Mouse (Mus musculus): Measurements from ENCODE around the gene Krt1. TPM values are rescaled to one million over a fixed set of nuclear protein-coding genes. Genes with fewer than 3 reads are reported as not detected.
A peak's percentile ranks its signal among the peaks of the same experiment; 100 is the strongest.

The Krt1 gene
- polyA plus RNA-seq, 2 experiments, result 0.02 TPM; not detected in 1

DNA sequence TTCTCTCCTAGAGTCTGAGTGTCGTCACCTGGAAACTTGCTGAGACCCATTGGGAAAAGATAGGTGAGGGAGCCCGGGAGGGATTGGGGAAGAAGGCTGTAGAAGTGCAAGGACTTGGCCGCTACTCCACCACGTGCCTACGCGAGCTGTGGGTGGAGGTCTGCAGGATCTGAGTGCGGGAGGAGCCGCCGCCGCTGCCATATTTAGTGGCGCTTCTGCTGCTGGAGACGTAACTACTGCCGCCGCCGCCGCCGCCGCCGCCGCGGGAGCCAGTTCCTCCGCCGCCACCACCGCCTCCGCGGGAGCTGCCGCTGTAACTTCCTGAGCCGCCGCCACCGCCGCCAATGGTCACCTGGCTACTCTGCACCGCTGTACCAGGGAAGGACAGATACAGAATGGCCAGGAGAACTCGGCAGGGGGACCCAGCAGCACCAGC, 9.2 kb upstream of the Krt1 start:
- no peak for ATAC-seq (ENCODE audit: insufficient read depth)
- no peak overlapping the region for H3K9ac ChIP-seq (replicated peaks)
- no peak overlapping the region for H3K27ac ChIP-seq
- H3K4me3 ChIP-seq (ENCODE audit: insufficient read depth in 1 of 2, low read depth in 2 of 2, low read length in 2 of 2), result no peak overlapping the region
- WGBS (ENCODE audit: insufficient replicate concordance), result under 1% methylated on average over 33 of the region's 33 CpGs
- no peaks in the 10 kb centered on the region for H3K9me3 ChIP-seq (ENCODE audit: control insufficient read depth, low read length)
- no peaks in the 10 kb centered on the region for H3K4me1 ChIP-seq (replicated peaks; ENCODE audit: control insufficient read depth in 2 of 2, insufficient read depth in 2 of 2, low read length in 1 of 2)
- peak overlapping the region; percentile 37 for H3K4me2 ChIP-seq (ENCODE audit: low read depth)
- H3K36me3 ChIP-seq (replicated peaks; ENCODE audit: control insufficient read depth, insufficient read depth, low read depth), result no peaks in the 10 kb centered on the region
- no peak for DNase-seq (ENCODE audit: low read depth in 3 of 3, low spot score in 3 of 3)
- TF ChIP-seq CTCF (IDR thresholded peaks at IDR 0.05; ENCODE audit: low read depth) (no peak), EP300 (IDR thresholded peaks at IDR 0.05; ENCODE audit: low read depth) (no peak)
- peaks cover 22% of the 10 kb centered on the region for H3K27me3 ChIP-seq (ENCODE audit: control insufficient read depth, insufficient read depth, low read length)

DNA sequence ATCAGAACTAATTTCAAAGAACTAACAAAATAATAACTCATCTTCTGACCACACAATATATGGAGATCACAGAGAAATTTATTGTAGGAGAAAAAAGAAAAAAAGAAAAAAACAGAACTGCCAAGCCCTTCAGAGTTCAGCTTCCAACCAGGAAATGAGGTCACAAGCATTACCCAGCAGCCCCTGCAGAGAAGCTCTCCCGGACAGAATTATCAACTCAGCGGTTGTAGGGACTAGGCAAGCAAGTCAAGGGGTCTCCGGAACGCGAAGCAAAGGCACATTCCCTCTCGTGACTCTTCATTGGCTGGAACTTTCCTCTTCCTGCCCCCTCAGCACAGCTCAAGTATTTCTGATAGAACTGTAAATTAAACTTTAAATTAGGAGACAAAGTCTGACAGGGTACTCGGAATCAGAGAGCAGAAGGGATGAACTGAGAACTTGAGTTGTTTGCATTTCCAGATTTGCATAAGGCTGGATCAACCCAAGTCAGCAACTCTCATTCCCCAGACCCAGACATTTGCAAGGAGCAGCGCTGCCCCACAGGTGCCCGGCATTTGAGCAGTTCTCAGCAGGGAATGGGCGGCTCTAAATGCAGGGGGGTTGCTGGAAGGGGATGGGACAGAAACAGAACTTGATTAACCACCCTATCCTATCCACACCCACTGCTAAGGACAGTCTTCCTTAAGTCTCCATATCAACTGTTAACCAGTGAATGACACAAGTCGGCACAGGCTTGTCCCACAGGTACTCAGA, 8.3 kb upstream of the Krt1 start:
- H3K27me3 ChIP-seq (ENCODE audit: control insufficient read depth, insufficient read depth, low read length), result peaks cover 22% of the 10 kb centered on the region
- H3K9ac ChIP-seq (replicated peaks), result no peak overlapping the region
- DNase-seq (ENCODE audit: low read depth in 3 of 3, low spot score in 3 of 3) (no peak), ATAC-seq (ENCODE audit: insufficient read depth) (no peak)
- no peaks in the 10 kb centered on the region for H3K36me3 ChIP-seq (replicated peaks; ENCODE audit: control insufficient read depth, insufficient read depth, low read depth)
- TF ChIP-seq CTCF (IDR thresholded peaks at IDR 0.05; ENCODE audit: low read depth) (no peak), EP300 (IDR thresholded peaks at IDR 0.05; ENCODE audit: low read depth) (no peak)
- no peaks in the 10 kb centered on the region for H3K4me1 ChIP-seq (replicated peaks; ENCODE audit: control insufficient read depth in 2 of 2, insufficient read depth in 2 of 2, low read length in 1 of 2)
- WGBS (ENCODE audit: insufficient replicate concordance), result 10% methylated on average over 11 of the region's 11 CpGs
- no peak overlapping the region for H3K4me3 ChIP-seq (ENCODE audit: insufficient read depth in 1 of 2, low read depth in 2 of 2, low read length in 2 of 2)
- no peak overlapping the region for H3K27ac ChIP-seq
- H3K4me2 ChIP-seq (ENCODE audit: low read depth), result no peak overlapping the region
- H3K9me3 ChIP-seq (ENCODE audit: control insufficient read depth, low read length), result no peaks in the 10 kb centered on the region

DNA sequence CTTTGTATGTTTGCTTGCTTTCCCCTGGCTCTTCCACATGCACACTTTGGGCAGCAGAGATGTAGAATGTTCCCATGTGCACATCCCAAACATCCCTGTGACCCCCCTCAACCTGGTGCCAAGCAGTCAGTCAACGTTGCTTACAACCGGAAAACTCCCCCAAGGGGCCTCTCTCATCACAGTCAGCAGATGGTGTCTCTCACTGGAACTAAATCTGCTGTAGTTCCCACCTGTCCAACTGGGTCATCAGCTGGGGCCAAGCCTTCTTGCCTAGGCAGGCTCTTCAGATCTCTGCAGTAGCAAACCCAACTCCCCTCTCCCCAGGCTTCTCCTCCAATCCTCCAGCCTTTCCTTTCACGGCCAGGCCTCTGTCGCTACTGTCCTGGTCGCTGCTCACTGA, 6.1 kb upstream of the Krt1 start:
- Histone ChIP-seq H3K27me3 (ENCODE audit: control insufficient read depth, insufficient read depth, low read length) (peaks cover 22% of the 10 kb centered on the region), H3K36me3 (replicated peaks; ENCODE audit: control insufficient read depth, insufficient read depth, low read depth) (no peaks in the 10 kb centered on the region), H3K4me1 (replicated peaks; ENCODE audit: control insufficient read depth in 2 of 2, insufficient read depth in 2 of 2, low read length in 1 of 2) (no peaks in the 10 kb centered on the region), H3K4me3 (ENCODE audit: insufficient read depth in 1 of 2, low read depth in 2 of 2, low read length in 2 of 2) (no peak overlapping the region), H3K4me2 (ENCODE audit: low read depth) (no peak overlapping the region), H3K9ac (replicated peaks) (no peak overlapping the region), H3K9me3 (ENCODE audit: control insufficient read depth, low read length) (no peaks in the 10 kb centered on the region), H3K27ac (no peak overlapping the region)
- ATAC-seq (ENCODE audit: insufficient read depth) (no peak), DNase-seq (ENCODE audit: low read depth in 3 of 3, low spot score in 3 of 3) (no peak)
- WGBS (ENCODE audit: insufficient replicate concordance), result 37% methylated on average over 5 of the region's 5 CpGs
- TF ChIP-seq CTCF (IDR thresholded peaks at IDR 0.05; ENCODE audit: low read depth), result no peak
- no peak for TF ChIP-seq EP300 (IDR thresholded peaks at IDR 0.05; ENCODE audit: low read depth)

DNA sequence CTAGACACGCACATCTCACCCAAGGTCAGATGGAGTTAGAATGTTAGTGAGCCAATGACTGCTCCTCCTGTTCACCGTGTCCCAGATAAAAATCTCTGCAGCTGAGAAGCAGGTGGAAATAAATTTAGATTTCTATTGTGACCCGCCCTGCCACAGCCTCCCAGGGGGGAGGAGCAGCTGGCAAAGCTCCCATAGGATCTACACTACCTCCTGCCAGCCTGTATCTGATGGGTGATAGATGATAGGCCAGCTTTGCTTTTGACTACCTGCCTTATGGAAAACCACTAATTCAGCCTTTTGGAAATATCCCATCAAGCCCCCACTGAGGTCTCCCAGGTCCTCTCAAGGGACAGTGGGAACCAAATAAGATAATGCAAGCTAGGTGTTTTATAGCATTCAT, 5.1 kb upstream of the Krt1 start:
- DNase-seq (ENCODE audit: low read depth in 3 of 3, low spot score in 3 of 3) (no peak), ATAC-seq (ENCODE audit: insufficient read depth) (no peak)
- WGBS (ENCODE audit: insufficient replicate concordance), result 46% methylated on average over 3 of the region's 3 CpGs
- Histone ChIP-seq H3K9me3 (ENCODE audit: control insufficient read depth, low read length) (no peaks in the 10 kb centered on the region), H3K27me3 (ENCODE audit: control insufficient read depth, insufficient read depth, low read length) (peaks cover 20% of the 10 kb centered on the region), H3K4me2 (ENCODE audit: low read depth) (no peak overlapping the region), H3K36me3 (replicated peaks; ENCODE audit: control insufficient read depth, insufficient read depth, low read depth) (no peaks in the 10 kb centered on the region), H3K4me1 (replicated peaks; ENCODE audit: control insufficient read depth in 2 of 2, insufficient read depth in 2 of 2, low read length in 1 of 2) (no peaks in the 10 kb centered on the region), H3K4me3 (ENCODE audit: insufficient read depth in 1 of 2, low read depth in 2 of 2, low read length in 2 of 2) (no peak overlapping the region), H3K27ac (no peak overlapping the region), H3K9ac (replicated peaks) (no peak overlapping the region)
- TF ChIP-seq EP300 (IDR thresholded peaks at IDR 0.05; ENCODE audit: low read depth), result no peak
- no peak for TF ChIP-seq CTCF (IDR thresholded peaks at IDR 0.05; ENCODE audit: low read depth)

DNA sequence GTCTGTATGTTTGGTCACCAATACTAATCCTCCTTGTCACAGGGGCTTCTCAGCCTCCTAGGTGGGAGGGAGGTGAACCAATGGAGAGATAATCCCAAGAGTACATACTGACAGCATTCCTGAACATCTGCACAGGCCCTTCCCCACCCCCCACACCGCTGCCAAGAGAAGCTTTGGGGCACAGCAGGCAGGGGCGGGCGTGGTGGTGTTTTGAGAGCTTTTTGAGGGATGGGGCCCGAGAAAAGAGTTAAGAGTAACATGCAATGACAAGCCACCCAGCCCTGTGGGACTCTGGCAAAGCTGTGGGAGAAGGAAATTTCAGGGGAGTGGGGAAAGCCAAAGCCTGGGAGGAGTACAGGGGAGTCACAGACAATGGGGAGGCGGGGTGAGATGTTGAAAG, 3.7 kb upstream of the Krt1 start:
- no peaks in the 10 kb centered on the region for H3K4me1 ChIP-seq (replicated peaks; ENCODE audit: control insufficient read depth in 2 of 2, insufficient read depth in 2 of 2, low read length in 1 of 2)
- WGBS (ENCODE audit: insufficient replicate concordance), result 8% methylated on average over 5 of the region's 5 CpGs
- DNase-seq (ENCODE audit: low read depth in 3 of 3, low spot score in 3 of 3) (no peak), ATAC-seq (ENCODE audit: insufficient read depth) (no peak)
- no peaks in the 10 kb centered on the region for H3K36me3 ChIP-seq (replicated peaks; ENCODE audit: control insufficient read depth, insufficient read depth, low read depth)
- H3K27ac ChIP-seq, result no peak overlapping the region
- H3K27me3 ChIP-seq (ENCODE audit: control insufficient read depth, insufficient read depth, low read length), result peaks cover 6% of the 10 kb centered on the region
- no peak overlapping the region for H3K4me3 ChIP-seq (ENCODE audit: insufficient read depth in 1 of 2, low read depth in 2 of 2, low read length in 2 of 2)
- no peak overlapping the region for H3K4me2 ChIP-seq (ENCODE audit: low read depth)
- no peak overlapping the region for H3K9ac ChIP-seq (replicated peaks)
- H3K9me3 ChIP-seq (ENCODE audit: control insufficient read depth, low read length), result no peaks in the 10 kb centered on the region
- TF ChIP-seq EP300 (IDR thresholded peaks at IDR 0.05; ENCODE audit: low read depth) (no peak), CTCF (IDR thresholded peaks at IDR 0.05; ENCODE audit: low read depth) (no peak)
